Mouse (Mus musculus): ENCODE data around the gene Atoh7. TPM values are rescaled to one million over a fixed set of nuclear protein-coding genes. Genes with fewer than 3 reads are reported as not detected.

Gene Atoh7
- total RNA-seq, 1 experiment = not detected

GRCm38 (mm10) chr10:63113716-63114360, 14.4 kb downstream of the Atoh7 start:
- peaks cover 9% of the 10 kb centered on the region for H3K9me3 ChIP-seq (ENCODE audit: control insufficient read depth, insufficient read depth, low read depth, low read length)
- H3K36me3 ChIP-seq (ENCODE audit: control insufficient read depth, insufficient read depth, low read length, poor library complexity, severe bottlenecking) = no peaks in the 10 kb centered on the region
- H3K4me3 ChIP-seq (ENCODE audit: insufficient read depth in 1 of 2, low read depth in 1 of 2, low read length in 2 of 2, poor library complexity in 1 of 2, severe bottlenecking in 1 of 2) = no peak overlapping the region
- H3K9ac ChIP-seq (ENCODE audit: insufficient read depth, low read depth, low read length, poor library complexity, severe bottlenecking) = no peak overlapping the region
- in situ Hi-C loops (cut with MboI; ENCODE audit: low sequenced_read_pairs in 2 of 2, unreplicated experiment in 2 of 2) = no loop called here
- no peak overlapping the region for H3K27ac ChIP-seq (ENCODE audit: insufficient read depth, low read depth, low read length, poor library complexity, severe bottlenecking)
- no peaks in the 10 kb centered on the region for H3K4me1 ChIP-seq (ENCODE audit: control insufficient read depth in 2 of 2, insufficient read depth in 2 of 2, low read length in 2 of 2, poor library complexity in 1 of 2)
- no peak for DNase-seq (ENCODE audit: low read depth, low spot score)
- TF ChIP-seq ZC3H11A (IDR thresholded peaks at IDR 0.05; ENCODE audit: borderline replicate concordance, low read depth, low read length) = no peak
- no peak for TF ChIP-seq CHD2 (IDR thresholded peaks at IDR 0.05; ENCODE audit: low read depth, low read length)
- TF ChIP-seq MAFK (IDR thresholded peaks at IDR 0.05; ENCODE audit: insufficient read depth, low read depth, low read length) = no peak
- TF ChIP-seq ZNF384 (IDR thresholded peaks at IDR 0.05; ENCODE audit: low read depth, low read length) = no peak
- TF ChIP-seq HCFC1 (IDR thresholded peaks at IDR 0.05; ENCODE audit: borderline replicate concordance, insufficient read depth, low read length) = no peak

DNA sequence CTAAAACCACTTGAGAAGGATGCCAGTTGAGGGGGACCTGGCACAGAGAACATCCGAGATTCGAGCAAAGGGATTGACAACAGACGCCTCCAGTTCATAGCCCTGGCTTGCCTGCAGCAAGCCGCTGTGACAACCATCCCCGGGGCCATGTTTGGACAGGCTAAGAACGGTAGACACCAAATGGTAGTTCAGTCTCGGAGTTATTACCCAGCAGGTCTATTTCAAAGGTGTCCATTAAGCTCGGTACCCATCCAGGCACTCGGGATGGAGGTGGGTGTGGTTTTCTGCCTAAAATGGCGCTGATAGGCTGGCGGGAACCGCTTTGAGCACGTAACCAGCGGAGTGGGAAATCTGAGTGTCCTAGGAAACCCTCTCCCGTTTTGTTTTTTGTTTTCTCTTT, 16.4 kb downstream of the Atoh7 start:
- peaks cover 9% of the 10 kb centered on the region for H3K9me3 ChIP-seq (ENCODE audit: control insufficient read depth, insufficient read depth, low read depth, low read length)
- no peak for TF ChIP-seq CHD2 (IDR thresholded peaks at IDR 0.05; ENCODE audit: low read depth, low read length)
- no peak for TF ChIP-seq ZC3H11A (IDR thresholded peaks at IDR 0.05; ENCODE audit: borderline replicate concordance, low read depth, low read length)
- no peak for TF ChIP-seq HCFC1 (IDR thresholded peaks at IDR 0.05; ENCODE audit: borderline replicate concordance, insufficient read depth, low read length)
- no peak for TF ChIP-seq MAFK (IDR thresholded peaks at IDR 0.05; ENCODE audit: insufficient read depth, low read depth, low read length)
- TF ChIP-seq ZNF384 (IDR thresholded peaks at IDR 0.05; ENCODE audit: low read depth, low read length) = no peak
- H3K4me1 ChIP-seq (ENCODE audit: control insufficient read depth in 2 of 2, insufficient read depth in 2 of 2, low read length in 2 of 2, poor library complexity in 1 of 2) = no peaks in the 10 kb centered on the region
- no peak overlapping the region for H3K9ac ChIP-seq (ENCODE audit: insufficient read depth, low read depth, low read length, poor library complexity, severe bottlenecking)
- no peaks in the 10 kb centered on the region for H3K36me3 ChIP-seq (ENCODE audit: control insufficient read depth, insufficient read depth, low read length, poor library complexity, severe bottlenecking)
- no peak overlapping the region for H3K4me3 ChIP-seq (ENCODE audit: insufficient read depth in 1 of 2, low read depth in 1 of 2, low read length in 2 of 2, poor library complexity in 1 of 2, severe bottlenecking in 1 of 2)
- no peak for DNase-seq (ENCODE audit: low read depth, low spot score)
- in situ Hi-C loops (cut with MboI; ENCODE audit: low sequenced_read_pairs in 2 of 2, unreplicated experiment in 2 of 2) = no loop called here
- H3K27ac ChIP-seq (ENCODE audit: insufficient read depth, low read depth, low read length, poor library complexity, severe bottlenecking) = no peak overlapping the region

GRCm38 (mm10) chr10:63116376-63116775, 16.9 kb downstream of the Atoh7 start:
- Histone ChIP-seq H3K36me3 (ENCODE audit: control insufficient read depth, insufficient read depth, low read length, poor library complexity, severe bottlenecking) (no peaks in the 10 kb centered on the region), H3K9me3 (ENCODE audit: control insufficient read depth, insufficient read depth, low read depth, low read length) (peaks cover 5% of the 10 kb centered on the region), H3K4me3 (ENCODE audit: insufficient read depth in 1 of 2, low read depth in 1 of 2, low read length in 2 of 2, poor library complexity in 1 of 2, severe bottlenecking in 1 of 2) (no peak overlapping the region), H3K27ac (ENCODE audit: insufficient read depth, low read depth, low read length, poor library complexity, severe bottlenecking) (no peak overlapping the region), H3K4me1 (ENCODE audit: control insufficient read depth in 2 of 2, insufficient read depth in 2 of 2, low read length in 2 of 2, poor library complexity in 1 of 2) (no peaks in the 10 kb centered on the region), H3K9ac (ENCODE audit: insufficient read depth, low read depth, low read length, poor library complexity, severe bottlenecking) (no peak overlapping the region)
- no peak for TF ChIP-seq ZNF384 (IDR thresholded peaks at IDR 0.05; ENCODE audit: low read depth, low read length)
- TF ChIP-seq HCFC1 (IDR thresholded peaks at IDR 0.05; ENCODE audit: borderline replicate concordance, insufficient read depth, low read length) = no peak
- in situ Hi-C loops (cut with MboI; ENCODE audit: low sequenced_read_pairs in 2 of 2, unreplicated experiment in 2 of 2) = no loop called here
- no peak for DNase-seq (ENCODE audit: low read depth, low spot score)

GRCm38 (mm10) chr10:63117583-63117982, 18.1 kb downstream of the Atoh7 start:
- peaks cover under 1% of the 10 kb centered on the region; the same call in 1 of the 2 replicates for H3K9me3 ChIP-seq (ENCODE audit: control insufficient read depth, insufficient read depth, low read depth, low read length)
- in situ Hi-C loops (cut with MboI; ENCODE audit: low sequenced_read_pairs in 2 of 2, unreplicated experiment in 2 of 2) = no loop called here
- H3K36me3 ChIP-seq (ENCODE audit: control insufficient read depth, insufficient read depth, low read length, poor library complexity, severe bottlenecking) = no peaks in the 10 kb centered on the region
- no peak overlapping the region for H3K4me3 ChIP-seq (ENCODE audit: insufficient read depth in 1 of 2, low read depth in 1 of 2, low read length in 2 of 2, poor library complexity in 1 of 2, severe bottlenecking in 1 of 2)
- H3K27ac ChIP-seq (ENCODE audit: insufficient read depth, low read depth, low read length, poor library complexity, severe bottlenecking) = no peak overlapping the region
- TF ChIP-seq MAFK (IDR thresholded peaks at IDR 0.05; ENCODE audit: insufficient read depth, low read depth, low read length) (no peak), ZNF384 (IDR thresholded peaks at IDR 0.05; ENCODE audit: low read depth, low read length) (0 out of 2 replicates have a peak, but pooled peaks have one; percentile 38)
- no peak for DNase-seq (ENCODE audit: low read depth, low spot score)
- H3K4me1 ChIP-seq (ENCODE audit: control insufficient read depth in 2 of 2, insufficient read depth in 2 of 2, low read length in 2 of 2, poor library complexity in 1 of 2) = no peaks in the 10 kb centered on the region; a peak in 1 of 4 replicates
- no peak overlapping the region for H3K9ac ChIP-seq (ENCODE audit: insufficient read depth, low read depth, low read length, poor library complexity, severe bottlenecking)

DNA sequence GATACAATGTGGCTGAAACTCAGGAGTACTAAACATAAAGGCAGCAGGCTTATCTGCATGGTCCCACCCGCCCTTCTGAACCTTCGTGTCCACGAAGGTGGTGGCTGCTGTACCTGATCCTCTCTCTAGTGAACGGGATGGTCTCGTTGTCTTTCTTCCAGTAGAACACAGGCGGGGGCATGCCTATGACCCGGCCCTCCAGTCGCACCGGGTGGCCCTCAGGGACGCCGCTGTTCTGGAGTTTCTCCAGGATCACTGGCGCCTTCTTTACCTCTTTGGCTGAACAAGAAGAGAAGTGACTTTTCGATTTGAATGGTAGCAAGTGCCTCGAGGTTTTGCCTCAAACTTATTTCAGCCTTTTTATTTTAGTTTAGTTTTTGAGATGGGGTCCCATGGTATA, 20.5 kb downstream of the Atoh7 start:
- Histone ChIP-seq H3K36me3 (ENCODE audit: control insufficient read depth, insufficient read depth, low read length, poor library complexity, severe bottlenecking) (no peaks in the 10 kb centered on the region), H3K9ac (ENCODE audit: insufficient read depth, low read depth, low read length, poor library complexity, severe bottlenecking) (no peak overlapping the region), H3K9me3 (ENCODE audit: control insufficient read depth, insufficient read depth, low read depth, low read length) (no peaks in the 10 kb centered on the region), H3K4me3 (ENCODE audit: insufficient read depth in 1 of 2, low read depth in 1 of 2, low read length in 2 of 2, poor library complexity in 1 of 2, severe bottlenecking in 1 of 2) (peak overlapping the region in 1 of 2 experiments; percentile 49; a peak in 1 of 4 replicates), H3K27ac (ENCODE audit: insufficient read depth, low read depth, low read length, poor library complexity, severe bottlenecking) (no peak overlapping the region), H3K4me1 (ENCODE audit: control insufficient read depth in 2 of 2, insufficient read depth in 2 of 2, low read length in 2 of 2, poor library complexity in 1 of 2) (no peaks in the 10 kb centered on the region; a peak in 1 of 4 replicates)
- DNase-seq (ENCODE audit: low read depth, low spot score) = no peak
- no peak for TF ChIP-seq ZNF384 (IDR thresholded peaks at IDR 0.05; ENCODE audit: low read depth, low read length)
- TF ChIP-seq CHD2 (IDR thresholded peaks at IDR 0.05; ENCODE audit: low read depth, low read length) = no peak
- no peak for TF ChIP-seq HCFC1 (IDR thresholded peaks at IDR 0.05; ENCODE audit: borderline replicate concordance, insufficient read depth, low read length)
- no peak for TF ChIP-seq ZC3H11A (IDR thresholded peaks at IDR 0.05; ENCODE audit: borderline replicate concordance, low read depth, low read length)
- TF ChIP-seq MAFK (IDR thresholded peaks at IDR 0.05; ENCODE audit: insufficient read depth, low read depth, low read length) = no peak
- in situ Hi-C loops (cut with MboI; ENCODE audit: low sequenced_read_pairs in 2 of 2, unreplicated experiment in 2 of 2) = no loop called here

Measured in ES-E14 (cell line).